Mouse (Mus musculus): ENCODE results near the gene Prap1. TPM values are rescaled to one million over a fixed set of nuclear protein-coding genes. Genes with fewer than 3 reads are reported as not detected.

Prap1 gene
- not detected for total RNA-seq (2021)
- long read RNA-seq, experiment 1: 0 reads
- long read RNA-seq, experiment 2: 0 reads

DNA sequence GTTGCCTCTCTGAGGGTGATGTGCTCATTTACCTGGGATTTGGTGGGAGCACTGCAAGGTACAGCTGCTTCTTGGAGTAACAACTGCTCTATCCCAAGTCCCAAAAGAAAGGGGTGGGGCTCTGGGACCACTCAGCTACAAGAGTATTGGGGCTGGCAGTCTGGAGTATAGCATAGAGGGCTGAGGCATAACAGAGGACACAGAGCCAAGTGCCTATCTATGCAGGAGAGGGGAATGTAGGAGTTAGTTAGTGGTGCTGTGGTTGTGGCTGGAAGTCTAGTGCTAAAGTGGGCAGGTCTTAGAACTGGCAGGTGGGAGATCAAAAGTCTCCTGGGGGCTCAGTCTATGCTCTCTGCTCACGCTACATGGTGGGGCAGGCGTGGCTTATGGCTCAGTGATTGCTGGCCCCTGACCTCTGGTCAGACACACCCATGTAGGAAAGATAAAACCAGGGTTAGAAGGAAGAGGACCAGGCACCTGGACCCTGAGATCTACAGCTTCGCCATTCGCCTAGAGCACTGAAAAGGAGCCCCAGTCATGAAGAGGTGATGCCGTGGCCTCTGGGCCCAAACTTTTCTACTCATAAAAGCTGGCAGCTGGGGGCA lies at the start of gene Prap1:
Gene Prap1 (plus strand): TSS at position 472 of the 605 bp plus-strand sequence.
- no peak for DNase-seq

DNA sequence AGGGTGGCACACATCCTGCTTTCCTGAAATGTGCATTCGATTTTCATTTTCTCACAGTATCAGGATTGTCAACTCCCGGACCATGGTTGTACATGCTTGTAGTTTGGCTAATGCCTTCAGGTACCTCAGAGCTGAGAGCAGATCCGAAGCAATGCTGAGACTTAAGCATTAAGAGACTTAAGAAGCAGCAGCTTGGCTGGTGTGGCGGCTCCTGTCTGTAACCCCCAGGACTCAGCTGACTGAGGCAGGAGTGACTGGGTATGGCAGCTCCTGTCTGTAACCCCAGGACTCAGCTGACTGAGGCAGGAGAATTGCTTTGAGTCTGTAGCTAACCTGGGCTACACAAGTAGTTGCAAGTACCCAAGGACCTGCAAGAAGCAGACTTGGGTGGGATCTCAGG lies 47.6 kb upstream of the Prap1 start:
- DNase-seq: no peak

DNA sequence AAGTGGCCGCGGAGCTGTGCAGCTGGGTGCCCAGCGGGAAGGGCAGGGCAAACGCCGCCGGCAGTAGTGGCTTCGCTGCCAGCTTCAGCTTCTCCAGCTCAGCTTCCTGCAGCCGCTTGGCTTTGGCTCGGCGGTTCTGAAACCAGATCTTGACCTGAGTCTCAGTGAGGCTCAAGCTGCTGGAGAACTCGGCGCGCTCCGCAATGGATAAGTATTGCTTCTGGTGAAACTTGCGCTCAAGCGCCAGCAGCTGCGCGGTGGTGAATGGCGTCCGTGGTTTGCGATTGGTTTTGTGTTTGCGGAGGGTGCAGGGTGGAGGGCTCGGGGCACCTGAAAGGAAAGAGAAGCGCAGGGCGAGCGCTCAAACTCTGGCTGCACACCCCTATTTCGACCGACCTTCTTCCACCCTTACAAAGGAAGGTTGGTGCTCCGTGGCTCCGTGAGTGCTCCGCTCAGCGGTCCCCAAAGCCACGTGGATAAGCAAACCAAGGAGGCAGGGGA lies 45.3 kb upstream of the Prap1 start:
- peak; percentile 20 for DNase-seq

DNA sequence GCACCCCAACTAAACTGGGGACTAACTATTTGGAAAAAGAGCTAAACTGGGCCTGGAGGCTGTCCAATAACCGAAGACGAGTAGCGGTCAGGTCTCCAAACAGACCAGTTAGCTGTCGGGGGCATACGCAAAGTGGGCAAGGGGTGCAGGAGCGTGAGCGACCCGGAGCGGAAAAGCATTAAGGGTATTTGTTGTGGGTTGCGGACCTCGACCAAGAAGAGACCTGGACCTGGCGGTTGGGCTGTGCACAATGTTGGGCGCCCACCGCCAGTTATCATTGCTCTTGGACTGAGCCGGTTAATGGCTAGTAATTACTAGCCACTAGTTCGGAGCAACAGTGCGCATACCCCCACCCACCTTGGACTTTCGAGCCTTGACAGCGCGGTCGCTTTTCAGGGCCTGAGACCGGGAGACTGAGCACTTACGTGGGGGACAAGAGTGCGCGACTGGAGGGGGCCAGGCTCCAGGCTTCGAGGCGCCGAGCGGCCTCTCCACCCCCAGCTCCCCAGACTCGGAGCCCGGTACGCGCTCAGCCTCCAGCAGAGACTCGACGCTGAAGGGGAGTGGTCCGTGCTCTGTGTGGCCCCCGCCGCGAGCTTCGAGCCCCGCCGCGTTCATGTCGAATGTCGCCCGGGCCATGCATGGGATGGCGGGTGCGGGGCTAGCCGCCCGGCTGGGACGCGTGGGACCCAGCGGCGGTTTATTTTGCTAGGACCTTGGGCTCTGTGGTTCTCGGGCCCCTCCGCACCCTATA lies 44.7 kb upstream of the Prap1 start, which contains the start of gene Msx3:
Gene Msx3 (minus strand): TSS at position 729 of the 754 bp plus-strand sequence.
- no peak for DNase-seq

DNA sequence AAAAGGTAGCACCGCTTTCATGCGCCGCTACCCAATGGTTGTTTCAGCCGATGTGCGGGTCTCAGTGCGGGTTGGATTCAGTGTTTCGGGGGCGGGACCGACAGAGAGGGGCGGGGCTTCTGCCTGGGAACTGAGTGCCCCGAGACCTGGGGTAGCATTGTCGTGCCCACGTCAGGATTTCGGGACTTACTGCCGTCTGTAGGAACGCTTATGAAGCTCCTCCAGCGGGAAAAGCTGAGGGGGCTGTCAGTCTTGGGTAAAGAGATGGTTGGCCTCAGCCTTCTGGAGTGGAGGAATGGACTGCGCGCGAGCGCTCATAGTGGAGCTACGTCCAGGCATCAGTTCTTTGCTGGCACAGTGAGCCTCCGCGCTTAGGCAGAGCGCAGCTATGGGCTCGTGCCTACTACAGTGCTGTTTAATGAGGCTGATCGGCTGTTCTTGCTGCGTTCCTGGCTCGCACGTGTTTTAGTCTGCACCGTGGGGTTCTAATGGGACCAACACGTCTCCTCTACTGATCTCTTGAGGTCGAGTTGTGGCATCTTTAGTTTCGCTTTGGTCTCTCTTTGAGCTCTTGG lies 44.0 kb upstream of the Prap1 start:
- no peak for DNase-seq

DNA sequence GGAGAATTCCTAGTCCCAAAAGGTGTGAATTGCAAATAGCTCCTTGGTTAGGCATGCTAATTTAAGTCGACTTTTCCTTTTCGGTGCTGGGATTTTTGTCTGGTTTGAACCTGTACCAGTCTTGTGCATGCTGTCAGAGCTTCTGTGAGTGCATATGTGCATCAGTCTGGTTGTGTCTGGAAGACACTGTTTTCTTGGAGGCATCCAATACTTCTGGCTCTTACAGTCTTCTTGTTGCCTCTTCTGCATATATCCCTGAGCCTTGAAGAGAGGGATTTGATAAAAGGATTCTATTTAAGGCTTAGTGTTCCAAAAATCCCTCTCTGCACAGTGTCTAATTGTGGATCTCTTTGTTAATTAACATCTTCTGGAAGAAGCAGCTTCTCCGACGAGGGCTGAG lies 39.1 kb upstream of the Prap1 start:
- no peak for DNase-seq

DNA sequence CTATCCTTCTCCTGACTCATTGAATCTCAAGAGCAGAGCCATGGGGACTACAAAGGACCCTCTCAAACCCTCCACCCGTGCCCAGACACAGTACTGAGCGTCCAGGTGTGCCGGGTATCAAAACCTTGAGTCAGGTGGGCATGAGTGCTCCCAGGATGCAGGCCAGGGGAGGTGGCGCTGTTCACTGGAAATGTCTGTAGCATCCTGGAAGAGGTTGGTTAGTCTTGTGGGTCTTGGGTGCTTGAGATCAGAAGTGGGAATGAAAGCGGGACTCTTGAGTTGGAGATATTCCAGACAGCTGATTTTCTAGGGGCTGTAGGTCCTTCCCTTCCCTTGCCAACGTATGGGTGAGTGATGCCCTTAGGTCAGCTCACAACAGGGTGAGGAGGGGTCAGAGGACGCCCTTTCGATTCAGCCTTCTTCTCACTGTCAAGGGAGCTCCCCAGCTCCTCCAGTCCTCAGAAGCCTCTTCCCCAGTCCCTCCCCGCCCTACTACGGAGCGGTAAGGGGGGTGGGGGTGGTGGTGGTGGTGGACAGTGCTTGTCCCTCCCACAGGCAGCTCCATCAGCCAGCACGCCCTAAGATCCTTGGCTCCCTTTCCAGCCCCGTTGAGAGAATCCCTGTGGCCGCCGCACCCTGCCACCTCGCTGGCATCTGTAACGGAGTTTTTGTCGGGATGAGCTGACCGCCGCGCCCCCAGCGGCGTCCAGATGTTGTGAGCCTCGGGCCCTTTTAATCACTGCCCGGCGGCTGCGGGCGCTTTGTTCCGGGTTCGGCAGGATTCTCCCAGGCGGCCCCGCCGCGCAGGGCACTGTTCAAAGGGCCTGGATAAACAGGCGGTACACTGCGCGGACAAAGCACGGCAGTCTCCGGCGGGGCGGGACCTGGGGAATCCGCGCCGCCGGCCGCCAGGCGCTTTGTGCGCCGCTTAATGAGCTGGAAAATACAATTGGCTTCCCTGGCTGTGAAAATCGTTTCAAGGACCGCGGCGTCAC lies 35.5 kb upstream of the Prap1 start:
- no peak for DNase-seq

DNA sequence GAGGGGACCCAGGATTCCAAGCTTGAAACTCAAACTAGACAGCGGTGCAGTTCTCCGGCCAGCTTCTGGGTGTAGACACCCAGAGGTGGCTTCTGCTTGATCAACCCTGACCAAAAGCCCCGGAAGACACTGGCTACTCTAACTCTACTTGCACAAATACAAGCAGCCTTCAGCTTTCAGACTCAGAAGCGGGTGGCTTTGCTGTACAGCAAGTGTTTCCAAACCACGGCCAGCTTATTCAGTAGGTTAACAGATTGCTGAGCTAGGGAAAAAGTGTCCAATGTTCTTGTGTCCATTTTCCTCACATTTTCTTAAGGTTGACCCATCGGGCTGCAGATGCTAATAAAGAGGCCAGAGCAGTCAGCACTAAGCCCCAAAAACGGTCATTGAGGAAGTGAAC lies 34.7 kb upstream of the Prap1 start:
- no peak for DNase-seq

DNA sequence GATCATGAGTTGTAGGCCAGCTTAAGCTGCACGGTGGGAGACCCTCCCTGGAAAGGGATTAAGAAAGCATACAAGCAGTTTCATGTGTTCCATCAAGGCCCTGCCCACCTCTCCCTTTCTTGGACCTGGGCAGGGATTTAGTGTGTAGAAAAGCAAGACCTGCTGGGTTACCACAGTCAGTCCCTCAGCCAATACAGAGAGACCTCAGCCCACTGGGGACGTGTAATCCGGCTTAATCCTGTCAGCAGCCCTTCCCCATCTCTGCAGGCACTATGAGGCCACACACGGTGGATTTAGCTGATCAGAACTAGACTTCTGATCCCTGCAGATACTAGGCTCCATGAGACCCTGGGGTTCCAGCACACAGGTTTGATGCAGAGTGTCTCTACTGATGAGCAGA lies 33.6 kb upstream of the Prap1 start:
- no peak for DNase-seq

DNA sequence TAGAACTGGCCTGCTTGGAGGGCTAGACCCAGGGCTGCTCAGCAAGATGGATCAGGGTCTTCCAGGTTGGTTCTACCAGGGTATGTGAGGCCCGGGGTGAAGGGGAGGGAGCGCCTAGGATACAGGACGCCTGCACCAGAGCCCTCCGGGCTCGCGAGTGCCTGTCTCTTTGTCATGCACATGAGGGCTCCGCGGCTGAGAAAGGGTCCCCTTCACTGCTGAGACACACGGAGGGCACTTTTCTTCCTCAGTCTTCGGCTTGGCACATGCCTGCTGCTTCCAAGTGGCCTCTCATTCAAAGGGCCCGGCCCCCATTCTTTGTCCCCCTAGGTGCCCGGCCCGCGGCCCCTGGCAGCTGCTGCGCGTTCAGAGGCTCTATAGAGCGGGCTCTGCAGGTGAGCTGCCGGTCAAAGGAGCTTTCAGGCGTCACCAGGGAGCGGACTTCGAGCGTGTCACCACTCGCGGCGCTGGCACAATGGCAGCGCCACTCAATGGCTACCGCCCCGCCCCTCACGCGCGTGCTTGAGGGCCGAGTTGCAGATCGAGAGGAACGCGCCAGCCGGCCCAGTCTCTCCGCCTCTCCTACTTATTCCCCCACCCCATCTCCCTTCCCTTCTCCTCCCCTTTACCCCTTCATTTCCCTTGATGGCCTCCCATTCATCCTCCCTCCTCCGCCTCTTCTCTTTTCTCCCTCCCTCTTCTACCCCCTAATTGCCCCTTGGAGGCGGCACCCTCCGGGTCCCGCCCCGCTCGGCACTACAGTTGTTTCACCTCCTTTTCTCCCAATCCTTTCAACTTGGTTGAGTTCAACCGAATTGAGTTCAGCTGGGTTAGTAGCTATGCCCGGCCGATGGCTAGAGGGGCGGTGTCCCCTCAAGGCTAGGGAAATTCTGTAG lies 32.0 kb upstream of the Prap1 start:
- no peak for DNase-seq

DNA sequence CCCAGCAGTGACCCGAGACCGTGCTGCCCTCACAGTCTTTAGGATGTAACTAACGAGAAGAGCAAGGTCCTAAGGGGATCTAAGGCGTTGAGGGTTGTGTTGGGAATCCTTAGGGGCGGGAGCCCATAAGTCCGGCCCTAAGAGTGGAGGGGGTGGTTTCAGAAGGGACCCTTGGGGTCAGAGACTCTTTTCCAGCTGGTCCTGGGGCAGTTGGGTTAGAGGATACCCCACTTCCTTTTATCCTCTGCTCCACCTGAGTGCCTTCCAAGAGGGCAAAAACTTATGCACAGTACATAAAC lies 31.4 kb upstream of the Prap1 start:
- no peak for DNase-seq

DNA sequence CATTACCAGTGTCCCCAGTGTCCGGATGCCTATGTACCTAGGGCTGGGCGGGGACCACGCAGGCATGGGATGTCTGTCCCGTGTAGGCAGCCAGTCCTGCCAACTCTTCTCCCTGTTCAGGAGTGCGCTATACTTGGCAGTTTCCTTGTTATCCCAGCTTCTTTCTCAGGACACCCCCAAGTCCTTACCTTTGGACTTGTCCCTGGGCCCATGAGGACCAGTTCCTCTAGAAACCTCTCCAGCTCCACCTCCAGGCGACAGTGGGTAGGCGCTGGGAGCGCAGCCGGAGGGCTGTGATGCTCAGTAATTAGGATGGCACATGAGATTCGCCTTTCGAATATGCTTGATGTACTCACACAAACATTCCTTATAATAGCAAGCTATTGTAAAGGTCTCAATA lies 30.9 kb upstream of the Prap1 start:
- no peak for DNase-seq

DNA sequence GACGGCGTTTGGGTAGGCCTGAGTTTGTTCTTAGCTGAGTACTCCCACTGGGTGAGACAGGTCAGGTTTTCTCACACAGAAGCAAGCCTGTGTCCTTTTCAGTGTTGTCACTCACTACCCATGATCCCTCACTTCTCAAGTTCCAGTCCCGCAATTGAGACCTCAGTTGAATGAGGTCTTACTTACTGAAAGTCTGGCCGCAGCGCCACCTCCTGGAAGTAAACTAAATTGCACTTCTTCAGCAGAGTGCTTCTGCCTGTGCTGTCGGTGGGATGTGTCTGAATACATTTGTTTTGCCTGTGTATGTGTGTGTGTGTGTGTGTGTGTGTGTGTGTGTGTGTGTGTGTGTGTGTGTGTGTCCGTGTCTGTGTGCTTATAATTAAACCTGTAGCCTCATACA lies 30.1 kb upstream of the Prap1 start:
- DNase-seq: peak; percentile 26

DNA sequence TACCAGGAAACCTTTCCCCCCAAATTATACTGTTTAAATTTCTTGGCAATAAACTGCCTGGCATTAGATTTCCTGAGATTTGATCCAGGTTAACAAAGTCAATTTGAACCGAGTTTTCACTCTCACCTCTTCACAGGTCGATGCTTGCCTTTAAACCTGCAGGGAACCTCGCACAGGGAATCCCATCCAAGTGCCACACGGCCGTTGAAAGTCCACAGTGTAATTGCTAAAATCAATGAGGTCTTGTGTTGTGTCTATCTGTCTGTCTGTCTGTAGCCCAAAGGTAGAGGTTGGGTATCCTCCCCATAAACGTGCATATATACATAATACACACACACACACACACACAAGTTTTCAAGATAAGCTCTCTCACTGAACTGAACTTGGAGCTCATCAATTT lies 25.8 kb upstream of the Prap1 start:
- no peak for DNase-seq

DNA sequence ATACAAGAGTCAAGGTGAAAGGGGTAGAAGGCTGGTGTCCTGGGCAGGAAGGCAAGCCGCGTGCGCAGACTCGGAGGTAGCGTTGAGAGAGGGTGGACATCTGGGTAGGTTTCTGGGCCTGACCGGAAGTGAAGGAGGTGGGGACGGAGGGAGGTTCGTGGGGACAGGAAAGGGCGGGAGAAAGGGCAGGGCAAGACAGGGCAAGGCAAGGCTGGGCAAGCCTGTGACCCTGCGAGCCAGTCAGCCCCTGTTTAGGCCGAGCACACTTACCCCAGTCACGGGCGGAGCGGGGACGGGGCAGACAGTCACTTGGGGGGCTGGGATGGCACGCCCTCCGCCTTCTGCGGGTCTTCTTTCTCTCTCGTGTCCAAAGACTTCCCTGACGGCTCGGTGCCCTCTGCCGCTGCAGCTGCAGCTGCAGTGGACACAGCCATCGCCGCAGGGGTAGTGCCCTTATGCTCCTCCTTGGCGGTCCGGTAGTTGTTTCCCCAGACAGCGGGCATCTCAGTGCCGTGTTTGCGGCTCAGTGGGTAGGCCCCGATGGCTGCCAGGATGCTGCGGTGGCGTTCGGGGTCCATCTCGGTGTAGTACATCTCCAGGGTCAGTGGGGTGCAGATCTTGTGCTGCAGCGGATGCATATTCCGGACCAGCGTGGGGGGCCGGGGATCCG lies 23.0 kb upstream of the Prap1 start:
- DNase-seq: no peak

DNA sequence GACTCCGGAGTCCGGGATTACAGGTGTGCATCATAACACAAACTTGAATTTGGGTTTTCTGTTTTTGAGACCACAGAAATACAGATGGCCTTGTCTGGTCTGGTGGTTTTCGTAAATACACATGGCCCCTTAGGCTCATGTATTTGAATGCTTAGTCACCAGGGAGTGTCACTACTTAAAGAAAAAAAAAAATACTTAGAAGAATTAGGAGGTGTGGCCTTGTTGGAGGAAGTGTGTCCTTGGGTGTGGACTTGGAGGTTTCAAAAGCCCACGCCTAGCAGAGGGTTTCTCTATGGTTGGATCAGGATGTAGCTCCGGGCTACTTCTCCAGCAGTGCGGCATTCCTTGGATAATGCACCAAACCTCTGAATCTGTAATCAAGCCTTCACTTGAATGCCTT lies 15.5 kb upstream of the Prap1 start:
- no peak for DNase-seq

DNA sequence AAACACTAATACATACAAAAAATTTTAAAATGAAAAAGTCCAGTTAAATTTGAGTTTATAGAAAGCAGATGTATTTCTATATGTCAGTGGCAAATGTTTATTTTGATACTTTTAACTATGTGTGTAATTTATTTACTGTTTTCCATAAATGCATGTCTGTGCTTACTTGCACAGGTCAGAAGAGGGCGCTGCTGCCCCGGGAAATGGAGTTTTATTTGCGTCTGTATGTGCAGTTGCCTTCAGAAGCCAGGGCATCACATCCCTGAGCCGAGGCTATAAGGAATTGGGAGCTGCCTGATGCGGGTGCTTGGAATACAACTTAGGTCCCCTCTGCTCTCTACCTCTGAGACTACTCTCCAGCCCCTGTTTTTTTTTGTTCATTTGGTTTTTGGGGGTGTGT lies 14.5 kb upstream of the Prap1 start:
- no peak for DNase-seq

DNA sequence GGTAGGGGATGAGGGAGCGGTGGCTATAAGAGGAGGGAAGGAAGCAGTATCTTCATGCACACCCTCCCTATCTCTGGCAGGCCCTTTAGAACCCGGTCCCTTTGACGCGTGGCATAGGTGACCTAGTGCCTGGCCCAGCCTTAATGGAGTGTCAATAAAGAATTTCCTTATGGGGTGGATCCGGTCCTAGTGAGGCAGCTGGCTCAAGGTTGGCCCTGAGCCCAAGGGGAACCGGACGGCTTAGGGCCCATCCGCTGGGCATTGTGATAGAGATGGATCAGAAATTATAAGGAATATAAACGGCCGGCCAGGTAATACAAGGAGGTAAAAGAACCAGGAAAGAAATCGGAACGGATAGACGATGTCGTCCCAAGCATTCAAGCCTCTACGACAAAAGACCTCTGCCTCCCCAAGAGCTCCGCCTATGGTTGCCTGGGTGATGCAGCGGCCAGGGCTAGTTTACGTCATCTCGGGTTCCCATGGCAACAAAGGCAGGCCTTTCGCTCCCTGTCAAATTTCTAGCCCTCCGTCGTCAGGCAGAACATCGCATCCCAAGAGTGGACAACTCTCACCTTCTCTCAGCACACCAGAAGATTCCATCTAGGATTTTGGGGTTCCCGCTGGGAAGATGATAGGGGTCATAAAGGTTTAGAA lies 12.6 kb upstream of the Prap1 start:
- DNase-seq: no peak

DNA sequence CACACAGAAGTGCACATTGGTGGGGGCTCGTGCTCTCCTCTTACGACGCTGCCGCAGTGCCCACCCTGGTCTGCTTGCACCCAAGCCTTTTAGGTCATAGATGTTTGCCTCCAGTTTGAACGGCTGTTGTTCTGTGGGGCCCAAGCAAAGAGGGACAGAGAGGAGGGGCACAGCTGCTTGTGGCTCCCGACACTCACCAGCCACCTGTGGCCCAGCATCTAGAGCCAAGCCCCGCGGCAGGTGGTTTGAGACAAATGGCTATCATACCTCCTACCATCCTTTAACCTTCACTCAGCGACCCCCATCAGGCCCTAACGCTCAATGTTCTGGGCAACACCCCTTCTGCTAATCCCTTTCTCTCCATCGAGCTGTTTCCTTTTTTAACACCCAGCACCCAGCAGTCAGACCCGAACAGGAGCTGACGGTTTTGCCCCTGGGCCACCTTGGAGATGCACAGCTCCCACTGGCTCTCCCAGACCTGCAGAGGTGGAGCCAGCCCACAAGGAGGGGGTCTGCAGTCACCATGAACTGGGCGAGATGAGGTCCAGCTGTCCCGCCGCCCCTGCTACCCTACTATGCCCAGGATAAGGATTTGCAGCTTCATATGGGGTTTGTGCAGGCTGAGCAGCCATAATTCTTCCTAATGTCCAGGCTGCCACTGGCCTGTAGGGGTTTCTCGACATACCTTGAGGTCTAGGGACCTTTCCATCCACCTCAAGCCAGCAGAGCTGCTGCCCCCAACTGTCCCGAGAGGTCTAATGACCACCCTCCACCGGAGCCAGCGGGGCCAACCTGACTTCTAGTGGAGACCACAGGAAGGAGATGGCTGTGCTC lies 11.6 kb upstream of the Prap1 start:
- DNase-seq: no peak
